Mouse (Mus musculus) limb, embryonic 14.5 days (tissue): ENCODE data around the gene Krt33a. TPM values are rescaled to one million over a fixed set of nuclear protein-coding genes. Genes with fewer than 3 reads are reported as not detected.

Experiments used
- ATAC-seq: fragments of 200-750 bp; cut with Nextera tagmentation; 2 replicates; pipeline ENCODE4 v1.8.0; 2017; ENCODE audit warnings: low read depth, moderate number of reproducible peaks, moderate TSS enrichment; ENCODE audit not compliant: low FRiP score
- DNase-seq: peaks from one replicate; pipeline ENCODE4 v3.0.0-alpha.2; 2015; ENCODE audit warnings: low spot score
- H3K27ac ChIP-seq: fragments of 300-500 bp; sonication (generic); replicated peaks from 2 replicates; pipeline ENCODE4 v1.5.1; 2014; ENCODE audit warnings: low read depth, mild to moderate bottlenecking, low read length, moderate library complexity, mixed read lengths
- H3K27me3 ChIP-seq: fragments of 300-500 bp; sonication (generic); 2 replicates; pipeline ENCODE4 v1.6.1; 2014; ENCODE audit warnings: low read length, mixed read lengths; ENCODE audit not compliant: control insufficient read depth, insufficient read depth
- H3K36me3 ChIP-seq: fragments of 300-500 bp; sonication (generic); 2 replicates; pipeline ENCODE4 v1.6.1; 2014; ENCODE audit warnings: mild to moderate bottlenecking, low read length, moderate library complexity, mixed read lengths; ENCODE audit not compliant: control insufficient read depth, insufficient read depth
- H3K4me1 ChIP-seq: fragments of 300-500 bp; sonication (generic); 2 replicates; pipeline ENCODE4 v1.6.1; 2014; ENCODE audit warnings: antibody characterized with exemption, low read length, mixed read lengths; ENCODE audit not compliant: control insufficient read depth, insufficient read depth
- H3K4me2 ChIP-seq: fragments of 300-500 bp; sonication (generic); replicated peaks from 2 replicates; pipeline ENCODE4 v1.6.1; 2014; ENCODE audit warnings: low read depth, mild to moderate bottlenecking, low read length, moderate library complexity; ENCODE audit not compliant: severe bottlenecking
- H3K4me3 ChIP-seq: fragments of 300-500 bp; sonication (generic); replicated peaks from 2 replicates; pipeline ENCODE4 v1.5.1; 2014; ENCODE audit warnings: low read length
- H3K9ac ChIP-seq: fragments of 300-500 bp; sonication (generic); 2 replicates; pipeline ENCODE4 v1.6.1; 2014; ENCODE audit warnings: mild to moderate bottlenecking, low read depth, low read length, moderate library complexity; ENCODE audit not compliant: severe bottlenecking
- H3K9me3 ChIP-seq: fragments of 300-500 bp; sonication (generic); 2 replicates; pipeline ENCODE4 v1.6.1; 2016; ENCODE audit warnings: low read length; ENCODE audit not compliant: control insufficient read depth
- POLR2A ChIP-seq: fragments of 200-500 bp; IDR thresholded peaks from 2 replicates; pipeline ENCODE4 v1.8.0; 2012; ENCODE audit warnings: inconsistent platforms, mild to moderate bottlenecking, moderate library complexity, borderline replicate concordance; ENCODE audit not compliant: insufficient read depth, insufficient read length; ENCODE audit errors: extremely low read depth
- WGBS: fragments of 180-500 bp; shearing (Covaris S2); extraction: QIAGEN DNeasy Blood & Tissue Kit; methylation state at CpG from one replicate; pipeline ENCODE4 v1.1.7; 2014; 5-methylcytosine and 5-hydroxymethylcytosine counted together
- polyA plus RNA-seq, 2 experiments: library from polyadenylated mRNA; depleted of rRNA in 1 of 2; stranded (reverse) in 1 of 2; unstranded in 1 of 2; fragments of >200 nt; fragmentation: Nextera tagmentation in 1 of 2; extraction: Ambion mirVana in 1 of 2; gene quantifications; 2 replicates each; pipeline versions ENCODE4 v1.2.1 to v1.2.3; 2012 to 2014

Krt33a gene
- polyA plus RNA-seq, 2 experiments: 0.08 to 0.29 TPM

DNA sequence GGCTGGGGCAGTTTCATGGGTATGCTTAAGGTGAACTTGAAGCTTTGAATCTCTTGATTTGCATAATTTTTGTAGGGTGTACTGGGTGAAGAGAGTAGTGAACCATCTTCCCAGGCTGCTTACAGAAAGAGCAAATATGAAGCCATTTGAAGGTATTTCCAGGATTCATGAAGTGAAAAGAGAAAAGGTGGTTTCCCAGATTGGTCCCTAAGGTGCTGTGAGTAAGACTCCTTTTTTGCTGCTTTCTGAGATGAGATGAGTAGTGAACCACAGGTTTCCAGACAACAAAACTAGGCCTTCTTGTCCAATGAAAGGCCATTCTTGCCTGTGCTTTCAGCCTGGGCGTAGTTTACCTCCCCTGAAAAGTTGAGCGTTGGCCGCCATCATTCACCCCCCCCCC lies 27.5 kb downstream of the Krt33a start:
- Histone ChIP-seq H3K9me3 (no peaks in the 10 kb centered on the region), H3K27ac (no peak overlapping the region), H3K27me3 (peaks cover 3% of the 10 kb centered on the region; the same call in 1 of the 2 replicates), H3K4me1 (no peaks in the 10 kb centered on the region), H3K36me3 (no peaks in the 10 kb centered on the region), H3K4me3 (no peak overlapping the region), H3K4me2 (no peak overlapping the region), H3K9ac (no peak overlapping the region)
- DNase-seq (no peak), ATAC-seq (no peak)
- no peak for TF ChIP-seq POLR2A
- 94% methylated on average over 3 of the region's 3 CpGs for WGBS

DNA sequence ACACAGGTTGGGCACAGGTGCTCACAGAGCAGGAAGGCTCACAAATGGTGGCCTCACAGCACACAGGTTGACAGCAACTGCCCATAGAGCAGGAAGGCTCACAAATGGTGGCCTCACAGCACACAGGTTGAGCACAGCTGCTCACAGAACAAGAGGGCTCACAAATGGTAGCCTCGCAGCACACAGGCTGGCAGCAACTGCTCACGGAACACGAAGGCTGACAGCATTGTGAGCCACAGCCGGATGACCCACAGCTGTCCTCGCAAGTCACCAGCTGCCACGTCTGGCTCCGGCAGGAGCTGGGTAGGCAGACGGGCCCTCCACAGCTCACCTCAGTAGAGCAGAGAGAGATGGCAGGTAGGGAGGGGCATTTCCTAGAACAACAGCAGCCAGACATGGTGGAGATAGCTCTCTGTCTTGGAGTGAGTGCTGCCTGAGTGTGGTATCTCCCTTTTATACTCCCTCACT lies 29.8 kb downstream of the Krt33a start, which contains the start of gene Krtap16-1:
Gene Krtap16-1, minus strand, starts transcription at position 418 of the 468 bp plus-strand sequence.
- Histone ChIP-seq H3K9ac (no peak within 1 kb of the TSS), H3K4me2 (no peak within 1 kb of the TSS), H3K27ac (no peak within 1 kb of the TSS), H3K4me3 (no peak within 1 kb of the TSS), H3K36me3 (no peaks in the 10 kb centered on the region), H3K27me3 (no peaks in the 10 kb centered on the region), H3K4me1 (no peaks in the 10 kb centered on the region), H3K9me3 (no peaks in the 10 kb centered on the region)
- DNase-seq (no peak), ATAC-seq (no peak)
- 77% methylated on average over 8 of the region's 8 CpGs for WGBS
- TF ChIP-seq POLR2A: no peak

DNA sequence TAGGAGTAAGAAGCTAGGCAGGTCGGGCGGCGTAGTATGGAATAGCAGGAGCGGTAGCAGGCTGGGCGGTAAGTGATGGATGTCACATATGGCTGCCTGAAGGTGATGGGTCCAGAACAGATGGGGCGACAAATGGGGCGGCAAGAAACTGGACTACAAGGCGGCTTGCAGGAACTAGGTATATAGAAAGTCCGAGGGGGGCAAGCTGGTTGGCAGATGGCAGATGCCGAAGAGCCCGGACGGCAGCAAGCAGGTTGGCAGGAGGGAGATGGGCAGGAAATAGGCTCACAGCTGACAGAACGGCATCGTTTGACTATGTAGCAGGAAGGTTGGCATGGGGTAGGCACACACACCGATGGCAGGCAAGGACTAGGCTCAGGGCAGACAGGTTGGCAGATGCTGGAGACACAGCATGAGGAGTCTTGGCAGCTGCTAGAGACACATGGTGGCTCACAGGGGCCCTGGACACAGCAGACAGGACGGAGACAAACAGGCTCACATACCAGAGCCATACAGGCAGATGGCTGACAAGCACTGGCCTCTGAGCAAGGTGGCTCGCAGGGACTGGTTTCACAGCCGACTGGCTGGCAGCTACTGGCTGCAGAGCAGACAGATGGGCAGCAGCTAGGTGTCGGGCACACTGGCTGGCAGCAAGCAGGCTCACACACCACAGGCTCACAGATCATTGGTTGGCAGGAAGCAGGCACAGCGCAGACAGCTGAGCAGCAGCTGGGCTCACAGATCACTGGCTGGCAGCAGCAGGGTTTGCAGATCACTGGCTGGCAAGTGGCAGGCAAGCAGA lies 30.5 kb downstream of the Krt33a start:
- Histone ChIP-seq H3K27ac (no peak overlapping the region), H3K9me3 (no peaks in the 10 kb centered on the region), H3K4me1 (no peaks in the 10 kb centered on the region), H3K4me2 (no peak overlapping the region), H3K27me3 (no peaks in the 10 kb centered on the region), H3K36me3 (no peaks in the 10 kb centered on the region), H3K4me3 (no peak overlapping the region), H3K9ac (no peak overlapping the region)
- no peak for DNase-seq
- ATAC-seq: no peak
- 80% methylated on average over 20 of the region's 20 CpGs for WGBS
- TF ChIP-seq POLR2A: no peak

DNA sequence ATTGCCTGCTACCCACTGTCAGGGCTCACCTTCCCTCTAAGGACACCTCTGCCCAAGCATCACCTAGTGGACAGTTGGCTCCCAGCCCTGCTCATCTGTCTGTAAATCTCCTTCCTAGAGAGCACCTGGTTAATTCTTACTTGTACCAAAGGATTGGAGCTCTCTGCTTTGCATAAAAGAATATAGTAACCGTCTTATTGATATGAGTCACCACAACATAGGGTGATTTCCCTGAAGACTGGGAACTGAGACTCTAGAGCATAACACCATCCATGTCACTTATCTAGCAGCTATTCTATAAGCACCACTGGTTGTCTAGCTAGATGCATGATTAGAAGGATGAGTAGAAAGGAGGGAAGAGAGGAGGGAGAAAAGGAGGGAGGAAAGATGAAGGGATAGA lies 32.6 kb downstream of the Krt33a start:
- Histone ChIP-seq H3K9me3 (no peaks in the 10 kb centered on the region), H3K27me3 (no peaks in the 10 kb centered on the region), H3K9ac (no peak overlapping the region), H3K4me1 (no peaks in the 10 kb centered on the region), H3K27ac (no peak overlapping the region), H3K36me3 (no peaks in the 10 kb centered on the region), H3K4me3 (no peak overlapping the region), H3K4me2 (no peak overlapping the region)
- ATAC-seq: no peak
- WGBS: 95% methylated on average over 1 of the region's 1 CpGs
- DNase-seq: no peak
- TF ChIP-seq POLR2A: no peak

DNA sequence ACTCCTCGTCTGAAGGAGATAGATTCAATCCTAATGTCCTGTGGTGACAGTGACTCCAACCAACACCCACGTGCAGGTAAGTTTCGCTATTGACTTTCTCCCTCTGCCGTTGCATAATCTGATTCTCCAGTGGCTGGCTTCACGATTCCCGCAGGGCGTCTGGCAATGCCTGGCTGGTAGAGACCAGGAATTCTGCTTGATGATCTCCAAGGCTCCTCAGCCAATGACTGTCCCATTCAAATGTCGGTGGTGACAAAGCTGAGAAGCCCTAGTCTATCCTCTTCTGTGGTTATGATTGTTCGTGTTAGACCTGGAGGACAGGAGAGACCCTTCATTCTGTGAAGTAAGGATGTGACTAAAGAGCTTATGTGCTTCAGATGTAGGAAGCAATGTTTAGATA lies 33.3 kb downstream of the Krt33a start:
- H3K4me1 ChIP-seq: no peaks in the 10 kb centered on the region
- no peak overlapping the region for H3K9ac ChIP-seq
- no peak for DNase-seq
- H3K4me3 ChIP-seq: no peak overlapping the region
- TF ChIP-seq POLR2A: no peak
- ATAC-seq: no peak
- H3K27ac ChIP-seq: no peak overlapping the region
- H3K36me3 ChIP-seq: no peaks in the 10 kb centered on the region
- H3K4me2 ChIP-seq: no peak overlapping the region
- H3K9me3 ChIP-seq: no peaks in the 10 kb centered on the region
- 86% methylated on average over 9 of the region's 9 CpGs for WGBS
- H3K27me3 ChIP-seq: no peaks in the 10 kb centered on the region
